Mouse (Mus musculus): ENCODE results near the gene Trappc10. TPM values are rescaled to one million over a fixed set of nuclear protein-coding genes. Genes with fewer than 3 reads are reported as not detected.

Trappc10 gene
- total RNA-seq (2018; cell fraction: chromatin; rRNA removed): 100 to 1,000 TPM in 12 of 26 experiments, 10 to 100 TPM in 14; 83.3 to 169 (median 98.1) TPM
- total RNA-seq (2018; cell fraction: cytosol; rRNA removed): 10 to 100 TPM; 28.0 to 42.2 (median 35.7) TPM
- 100 to 1,000 TPM in 1 of 26 experiments, 10 to 100 TPM in 25; 63.5 to 106 (median 71.1) TPM for total RNA-seq (2018; cell fraction: nucleus; rRNA removed)
- polyA plus RNA-seq (2018): 24.0 to 38.9 TPM (median 30.9 TPM) in 3 replicates

DNA sequence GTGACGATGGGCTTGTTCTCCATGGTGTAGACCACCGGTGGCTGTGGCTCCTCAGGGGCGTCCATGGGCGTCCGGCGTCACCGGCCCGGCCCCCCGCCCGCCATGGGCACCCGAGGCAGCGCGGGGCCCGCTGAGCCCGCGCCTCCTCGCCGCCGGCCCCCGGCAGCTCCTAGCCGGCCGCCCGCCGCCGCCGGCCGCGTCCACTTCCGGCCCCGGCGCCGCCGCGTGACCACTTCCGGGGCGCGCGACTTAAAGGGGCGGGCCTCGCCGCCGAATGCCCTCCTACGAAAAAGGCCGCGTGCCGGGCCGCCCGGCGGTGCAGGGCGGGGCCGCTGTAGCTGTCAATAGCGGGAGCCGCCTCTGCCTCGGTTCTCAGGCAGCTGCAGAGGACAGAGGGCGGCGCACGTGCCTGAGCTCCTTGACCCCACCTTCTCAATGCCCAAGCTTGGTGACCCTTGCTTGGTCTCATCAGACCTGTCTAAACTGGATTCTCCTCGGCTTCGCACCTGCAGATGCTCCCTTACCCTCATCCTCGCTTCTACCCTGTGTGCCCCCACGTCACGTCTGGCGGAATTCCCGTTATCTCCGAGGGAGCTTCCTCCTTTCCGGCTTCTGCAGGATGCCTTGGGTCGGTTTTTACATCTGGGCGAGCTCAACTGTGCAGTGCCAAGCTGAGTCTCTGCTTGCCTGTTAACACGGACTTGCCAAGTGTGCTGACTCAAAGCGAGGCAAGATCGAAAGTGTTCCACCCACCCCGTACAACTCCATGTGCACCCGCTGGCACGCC, at the start of gene Trappc10:
Gene Trappc10, minus strand, starts transcription at position 204 of the 787 bp plus-strand sequence.
- Histone ChIP-seq H3K27ac (peak within 1 kb of the TSS; percentile 42), H3K79me2 (ENCODE audit: inconsistent target) (peaks cover 45% of the 10 kb centered on the region), H3K36me3 (ENCODE audit: inconsistent target) (no peaks in the 10 kb centered on the region), H3K4me3 (ENCODE audit: inconsistent target) (peak within 1 kb of the TSS; percentile 63)
- under 1% methylated on average over 39 of the region's 74 CpGs for WGBS (ENCODE audit: missing documents)

DNA sequence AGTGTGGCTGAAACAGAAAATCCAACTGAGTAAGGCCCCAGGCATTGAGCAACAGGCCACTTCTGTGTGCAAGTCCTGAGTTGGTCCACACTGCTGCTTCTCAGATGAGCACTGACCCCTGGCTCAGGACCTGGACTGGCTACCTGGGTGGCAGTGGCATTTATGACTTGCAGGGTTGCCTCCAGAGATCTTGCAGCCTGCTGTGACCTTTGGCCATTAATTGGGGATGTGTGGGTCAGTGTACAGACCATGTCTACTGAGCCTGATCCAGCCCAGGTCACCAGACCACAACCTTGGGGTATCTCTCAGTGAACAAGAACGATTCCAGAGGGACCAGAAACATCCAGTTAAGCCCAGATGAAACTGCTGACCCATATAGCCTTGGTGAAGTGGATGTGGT, 49.1 kb upstream of the Trappc10 start:
- Histone ChIP-seq H3K4me3 (ENCODE audit: inconsistent target) (no peak overlapping the region), H3K79me2 (ENCODE audit: inconsistent target) (peaks cover 21% of the 10 kb centered on the region; the same call in 1 of the 2 replicates), H3K36me3 (ENCODE audit: inconsistent target) (no peaks in the 10 kb centered on the region), H3K27ac (no peak overlapping the region)
- WGBS (ENCODE audit: missing documents): 83% methylated on average over 1 of the region's 1 CpGs

DNA sequence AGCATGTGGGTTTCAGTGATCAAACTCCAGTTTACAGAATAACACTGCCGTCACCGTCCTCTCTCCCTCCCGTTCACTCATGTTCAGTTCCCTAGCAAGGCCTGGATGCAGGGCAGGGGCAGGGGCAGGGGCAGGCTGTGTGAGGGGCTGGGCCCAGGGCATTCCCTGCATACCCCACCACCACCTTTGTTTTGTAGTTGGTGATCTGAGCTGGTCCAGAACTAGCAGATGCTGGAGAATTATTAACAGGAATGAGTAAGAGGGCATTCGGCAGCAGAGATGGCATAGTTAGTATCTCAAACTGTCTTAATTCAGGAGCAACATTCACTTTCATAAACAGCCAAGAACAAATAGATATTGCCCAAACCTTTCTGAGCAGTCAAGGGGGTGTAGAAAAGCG, 47.9 kb upstream of the Trappc10 start:
- Histone ChIP-seq H3K79me2 (ENCODE audit: inconsistent target) (peaks cover 21% of the 10 kb centered on the region; the same call in 1 of the 2 replicates), H3K4me3 (ENCODE audit: inconsistent target) (no peak overlapping the region), H3K36me3 (ENCODE audit: inconsistent target) (peaks cover 6% of the 10 kb centered on the region), H3K27ac (no peak overlapping the region)
- WGBS (ENCODE audit: missing documents): 94% methylated on average over 5 of the region's 5 CpGs

GRCm38 (mm10) chr10:78290730-78291535, 46.5 kb upstream of the Trappc10 start:
- peaks cover 20% of the 10 kb centered on the region for H3K36me3 ChIP-seq (ENCODE audit: inconsistent target)

GRCm38 (mm10) chr10:78288896-78289295, 44.5 kb upstream of the Trappc10 start:
- Histone ChIP-seq H3K79me2 (ENCODE audit: inconsistent target) (peaks cover 5% of the 10 kb centered on the region; the same call in 1 of the 2 replicates), H3K36me3 (ENCODE audit: inconsistent target) (peaks cover 20% of the 10 kb centered on the region), H3K27ac (no peak overlapping the region), H3K4me3 (ENCODE audit: inconsistent target) (no peak overlapping the region)
- WGBS (ENCODE audit: missing documents): 95% methylated on average over 3 of the region's 4 CpGs

More at GRCm38 (mm10) chr10:78290730-78291535, 46.5 kb upstream of the Trappc10 start:
- WGBS (ENCODE audit: missing documents): 89% methylated on average over 8 of the region's 8 CpGs
- Histone ChIP-seq H3K79me2 (ENCODE audit: inconsistent target) (peaks cover 9% of the 10 kb centered on the region; the same call in 1 of the 2 replicates), H3K27ac (no peak overlapping the region), H3K4me3 (ENCODE audit: inconsistent target) (no peak overlapping the region)

DNA sequence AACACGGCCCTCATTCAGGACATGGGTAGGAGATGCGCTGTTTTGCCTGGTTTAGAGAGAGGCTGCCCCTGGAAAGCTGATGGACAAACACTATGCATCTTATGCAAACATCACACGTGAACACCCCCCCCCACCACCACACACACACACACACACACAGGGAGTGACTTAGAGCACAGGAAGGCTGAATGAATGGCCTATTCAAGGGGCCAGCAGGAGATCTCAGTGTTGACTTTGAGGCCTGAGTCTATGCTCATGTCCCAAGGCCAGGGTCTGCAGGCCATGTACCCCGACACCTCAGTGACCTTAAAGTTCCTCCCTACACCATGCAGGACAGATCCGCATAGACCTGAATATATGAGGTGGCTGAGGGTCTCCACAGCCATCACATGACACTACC, 43.7 kb upstream of the Trappc10 start:
- 93% methylated on average over 5 of the region's 5 CpGs for WGBS (ENCODE audit: missing documents)
- Histone ChIP-seq H3K4me3 (ENCODE audit: inconsistent target) (no peak overlapping the region), H3K36me3 (ENCODE audit: inconsistent target) (peaks cover 28% of the 10 kb centered on the region)

GRCm38 (mm10) chr10:78287465-78288132, 43.2 kb upstream of the Trappc10 start:
- Histone ChIP-seq H3K4me3 (ENCODE audit: inconsistent target) (no peak overlapping the region), H3K36me3 (ENCODE audit: inconsistent target) (peaks cover 31% of the 10 kb centered on the region), H3K79me2 (ENCODE audit: inconsistent target) (no peaks in the 10 kb centered on the region; the same call in 1 of the 2 replicates), H3K27ac (no peak overlapping the region)
- WGBS (ENCODE audit: missing documents): 88% methylated on average over 20 of the region's 22 CpGs

More for the DNA sequence above, 43.7 kb upstream of the Trappc10 start:
- H3K79me2 ChIP-seq (ENCODE audit: inconsistent target): no peaks in the 10 kb centered on the region; the same call in 1 of the 2 replicates
- no peak overlapping the region for H3K27ac ChIP-seq

DNA sequence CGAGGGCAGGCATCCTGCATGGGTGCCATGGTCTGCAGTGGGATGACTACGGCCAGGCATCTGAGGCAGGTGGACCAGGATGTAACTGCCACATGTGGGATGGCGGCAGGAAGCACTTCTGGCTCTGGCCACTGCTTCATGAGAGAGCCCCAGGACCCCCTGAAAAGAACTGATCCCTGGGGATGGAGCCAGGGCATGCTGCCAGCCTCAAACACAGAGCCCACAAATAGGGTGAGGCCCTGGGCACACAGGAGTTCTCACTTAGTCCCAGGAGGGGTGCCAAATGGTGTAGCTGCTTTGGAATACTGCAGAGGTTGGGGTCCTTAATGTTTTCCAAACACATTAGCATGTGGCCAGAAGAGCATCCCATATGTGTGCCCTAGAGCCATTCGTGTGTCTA, 41.5 kb upstream of the Trappc10 start:
- no peak overlapping the region for H3K27ac ChIP-seq
- H3K4me3 ChIP-seq (ENCODE audit: inconsistent target): no peak overlapping the region
- peaks cover 45% of the 10 kb centered on the region for H3K36me3 ChIP-seq (ENCODE audit: inconsistent target)
- no peaks in the 10 kb centered on the region for H3K79me2 ChIP-seq (ENCODE audit: inconsistent target)
- WGBS (ENCODE audit: missing documents): 69% methylated on average over 4 of the region's 4 CpGs

GRCm38 (mm10) chr10:78285409-78285808, 41.0 kb upstream of the Trappc10 start:
- peaks cover 50% of the 10 kb centered on the region for H3K36me3 ChIP-seq (ENCODE audit: inconsistent target)
- no peak overlapping the region for H3K27ac ChIP-seq
- H3K4me3 ChIP-seq (ENCODE audit: inconsistent target): no peak overlapping the region
- no peaks in the 10 kb centered on the region for H3K79me2 ChIP-seq (ENCODE audit: inconsistent target)
- 30% methylated on average over 6 of the region's 6 CpGs for WGBS (ENCODE audit: missing documents)

DNA sequence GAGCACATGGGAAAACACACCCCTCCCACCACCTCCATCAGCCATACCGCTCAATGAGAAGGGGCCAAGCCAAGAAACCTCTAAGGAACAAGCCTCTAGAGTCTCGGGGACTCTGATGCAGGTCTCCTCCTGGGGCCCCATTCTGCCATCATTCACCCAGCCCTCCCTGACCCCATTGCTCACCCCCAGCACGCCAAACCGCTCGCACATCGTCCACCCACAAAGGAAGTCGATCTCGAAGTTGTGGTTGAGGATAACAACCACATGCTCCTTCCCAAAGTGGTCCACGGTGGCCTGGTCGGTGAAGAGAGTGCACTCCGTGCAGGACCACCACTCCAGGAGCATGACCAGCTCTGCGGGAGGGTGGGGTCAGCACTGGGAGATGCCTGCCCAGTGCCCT, 40.4 kb upstream of the Trappc10 start:
- Histone ChIP-seq H3K4me3 (ENCODE audit: inconsistent target) (no peak overlapping the region), H3K79me2 (ENCODE audit: inconsistent target) (no peaks in the 10 kb centered on the region), H3K27ac (no peak overlapping the region), H3K36me3 (ENCODE audit: inconsistent target) (peaks cover 54% of the 10 kb centered on the region)
- 28% methylated on average over 12 of the region's 12 CpGs for WGBS (ENCODE audit: missing documents)

GRCm38 (mm10) chr10:78282411-78282810, 38.0 kb upstream of the Trappc10 start:
- Histone ChIP-seq H3K27ac (no peak overlapping the region), H3K79me2 (ENCODE audit: inconsistent target) (no peaks in the 10 kb centered on the region), H3K36me3 (ENCODE audit: inconsistent target) (peaks cover 57% of the 10 kb centered on the region), H3K4me3 (ENCODE audit: inconsistent target) (no peak overlapping the region)
- 92% methylated on average over 4 of the region's 4 CpGs for WGBS (ENCODE audit: missing documents)

DNA sequence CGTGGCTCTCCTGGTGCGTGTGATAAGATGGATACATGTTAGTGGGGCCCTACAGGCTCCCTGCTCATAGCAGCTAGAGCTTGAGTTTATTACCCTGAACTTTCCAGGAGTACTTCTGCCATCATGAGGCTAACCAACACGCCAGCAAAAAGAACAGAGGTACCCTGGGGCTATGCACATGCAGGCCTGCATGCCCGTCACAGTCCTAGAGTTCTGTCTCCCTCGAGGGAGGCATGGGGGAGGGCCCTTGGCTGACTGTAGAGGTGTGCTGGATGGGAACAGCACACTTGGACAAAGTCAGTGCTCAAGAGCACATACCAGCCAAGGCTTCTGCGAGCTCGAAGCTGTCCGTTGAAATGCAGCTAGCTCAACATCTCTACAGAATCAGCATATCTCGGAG, 36.0 kb upstream of the Trappc10 start:
- no peak overlapping the region for H3K27ac ChIP-seq
- peaks cover 42% of the 10 kb centered on the region for H3K36me3 ChIP-seq (ENCODE audit: inconsistent target)
- WGBS (ENCODE audit: missing documents): 94% methylated on average over 9 of the region's 9 CpGs

GRCm38 (mm10) chr10:78279210-78279609, 34.8 kb upstream of the Trappc10 start:
- Histone ChIP-seq H3K4me3 (ENCODE audit: inconsistent target) (no peak overlapping the region), H3K79me2 (ENCODE audit: inconsistent target) (no peaks in the 10 kb centered on the region), H3K36me3 (ENCODE audit: inconsistent target) (peaks cover 47% of the 10 kb centered on the region), H3K27ac (no peak overlapping the region)
- 67% methylated on average over 8 of the region's 8 CpGs for WGBS (ENCODE audit: missing documents)

More for the DNA sequence above, 36.0 kb upstream of the Trappc10 start:
- no peak overlapping the region for H3K4me3 ChIP-seq (ENCODE audit: inconsistent target)
- H3K79me2 ChIP-seq (ENCODE audit: inconsistent target): no peaks in the 10 kb centered on the region

DNA sequence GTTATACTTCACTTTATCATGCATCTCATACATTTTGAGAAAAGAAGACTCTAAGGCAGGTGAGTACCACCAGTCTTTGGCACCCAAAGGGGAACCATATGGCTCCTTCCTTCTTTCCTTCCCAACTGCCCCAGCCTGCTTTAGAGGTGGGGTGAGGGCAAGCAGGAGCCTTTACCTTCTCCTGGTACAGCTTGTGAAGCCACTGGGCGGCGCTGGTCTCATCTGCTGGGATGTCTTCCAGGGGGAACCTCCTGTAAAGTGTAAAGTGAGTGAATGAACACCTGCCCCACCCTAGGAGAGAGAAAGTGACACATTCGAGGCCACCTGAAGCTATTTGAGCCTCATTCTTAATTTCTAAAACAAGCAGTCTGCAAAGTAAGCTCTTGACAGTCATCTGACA, 33.4 kb upstream of the Trappc10 start:
- WGBS (ENCODE audit: missing documents): 86% methylated on average over 3 of the region's 3 CpGs
- Histone ChIP-seq H3K36me3 (ENCODE audit: inconsistent target) (peaks cover 44% of the 10 kb centered on the region), H3K4me3 (ENCODE audit: inconsistent target) (no peak overlapping the region), H3K79me2 (ENCODE audit: inconsistent target) (no peaks in the 10 kb centered on the region), H3K27ac (no peak overlapping the region)

All from macrophage (primary cell).